Mouse (Mus musculus) ES-E14 (cell line): ENCODE data around the gene Map6.

Experiments
- CHD2 ChIP-seq: IDR thresholded peaks from 2 replicates; pipeline ENCODE4 v1.6.1; 2014; ENCODE audit warnings: mild to moderate bottlenecking, low read depth, low read length, inconsistent platforms
- MAFK ChIP-seq: IDR thresholded peaks from 2 replicates; pipeline ENCODE4 v1.6.1; 2014; ENCODE audit warnings: mild to moderate bottlenecking, low read depth, low read length, inconsistent platforms; ENCODE audit not compliant: insufficient read depth

- TF ChIP-seq CHD2 (no peak), MAFK (no peak)
These were observed 118.8 kb downstream of the Map6 start for GRCm38 (mm10) chr7:99386030-99386429.
